Mouse (Mus musculus) ovary, adult 18-20 months (tissue): ENCODE results near the gene Gxylt2.

Experiments used
- DNase-seq: peaks from one replicate; pipeline ENCODE4 v3.0.0; 2022; ENCODE audit warnings: low spot score, mixed read lengths

Gxylt2 gene

GRCm38 (mm10) chr6:100800497-100800955 is 96.0 kb downstream of the Gxylt2 start:
- peak; percentile 50 for DNase-seq

- no peak for DNase-seq
Observed at GRCm38 (mm10) chr6:100802381-100803083, 98.0 kb downstream of the Gxylt2 start.

- DNase-seq = no peak
Observed at GRCm38 (mm10) chr6:100803250-100803649, 98.7 kb downstream of the Gxylt2 start.

- no peak for DNase-seq
Observed at GRCm38 (mm10) chr6:100807187-100807586, 102.7 kb downstream of the Gxylt2 start.

- DNase-seq = no peak
Observed at GRCm38 (mm10) chr6:100807746-100808145, 103.2 kb downstream of the Gxylt2 start.

GRCm38 (mm10) chr6:100808221-100808778 is 103.8 kb downstream of the Gxylt2 start:
- no peak for DNase-seq

GRCm38 (mm10) chr6:100810117-100810516 is 105.6 kb downstream of the Gxylt2 start:
- DNase-seq = no peak

- no peak for DNase-seq
Observed at GRCm38 (mm10) chr6:100811731-100812130, 107.2 kb downstream of the Gxylt2 start.

GRCm38 (mm10) chr6:100821367-100821766 is 116.8 kb downstream of the Gxylt2 start:
- no peak for DNase-seq

- no peak for DNase-seq
Observed at GRCm38 (mm10) chr6:100823356-100823755, 118.8 kb downstream of the Gxylt2 start.

GRCm38 (mm10) chr6:100824381-100824965 is 119.9 kb downstream of the Gxylt2 start:
- DNase-seq = no peak

GRCm38 (mm10) chr6:100826046-100826445 is 121.5 kb downstream of the Gxylt2 start:
- DNase-seq = no peak

- no peak for DNase-seq
Observed at GRCm38 (mm10) chr6:100828565-100828964, 124.0 kb downstream of the Gxylt2 start.

- DNase-seq = no peak
Observed at GRCm38 (mm10) chr6:100829770-100830169, 125.2 kb downstream of the Gxylt2 start.

GRCm38 (mm10) chr6:100831188-100831587 is 126.7 kb downstream of the Gxylt2 start:
- no peak for DNase-seq

- no peak for DNase-seq
Observed at GRCm38 (mm10) chr6:100831751-100832150, 127.2 kb downstream of the Gxylt2 start.

GRCm38 (mm10) chr6:100833355-100833754 is 128.8 kb downstream of the Gxylt2 start, which contains the start of gene Ppp4r2:
Ppp4r2 (plus strand) TSS chr6:100833622.
- peak; percentile 80 for DNase-seq

GRCm38 (mm10) chr6:100833811-100834481 is 129.4 kb downstream of the Gxylt2 start:
- DNase-seq = peak; percentile 9

GRCm38 (mm10) chr6:100834489-100835160 is 130.1 kb downstream of the Gxylt2 start:
- DNase-seq = no peak

GRCm38 (mm10) chr6:100845058-100845457 is 140.5 kb downstream of the Gxylt2 start:
- no peak for DNase-seq

- DNase-seq = no peak
Observed at GRCm38 (mm10) chr6:100847264-100847663, 142.7 kb downstream of the Gxylt2 start.
